Mouse (Mus musculus): Measurements from ENCODE around the gene Gpr179.
"Not testable (repeated sequence)": the region's sequence is repeated elsewhere in the genome, so short reads cannot be mapped to it uniquely, and the experiment has no call there.

Gpr179 gene

DNA sequence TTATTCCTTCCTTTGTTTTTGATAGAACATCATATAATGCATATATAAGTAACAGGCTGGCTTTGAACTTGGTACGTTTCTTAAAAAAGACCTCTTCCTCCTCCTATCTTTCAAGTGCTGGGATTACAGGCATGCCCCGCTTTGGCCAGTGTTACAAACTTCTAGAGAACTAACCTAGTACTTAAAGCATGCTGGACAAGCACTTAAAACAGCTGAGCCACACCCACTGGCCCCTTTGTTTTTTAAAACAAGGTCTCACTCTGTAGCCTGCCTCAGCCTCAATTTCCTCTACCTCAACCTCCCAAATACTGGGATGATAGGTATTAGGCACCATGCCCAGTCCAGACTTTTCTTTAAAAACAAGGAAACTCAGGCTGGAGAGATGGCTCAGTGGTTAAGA, 2.8 kb upstream of the Gpr179 start:
- no peak for DNase-seq

DNA sequence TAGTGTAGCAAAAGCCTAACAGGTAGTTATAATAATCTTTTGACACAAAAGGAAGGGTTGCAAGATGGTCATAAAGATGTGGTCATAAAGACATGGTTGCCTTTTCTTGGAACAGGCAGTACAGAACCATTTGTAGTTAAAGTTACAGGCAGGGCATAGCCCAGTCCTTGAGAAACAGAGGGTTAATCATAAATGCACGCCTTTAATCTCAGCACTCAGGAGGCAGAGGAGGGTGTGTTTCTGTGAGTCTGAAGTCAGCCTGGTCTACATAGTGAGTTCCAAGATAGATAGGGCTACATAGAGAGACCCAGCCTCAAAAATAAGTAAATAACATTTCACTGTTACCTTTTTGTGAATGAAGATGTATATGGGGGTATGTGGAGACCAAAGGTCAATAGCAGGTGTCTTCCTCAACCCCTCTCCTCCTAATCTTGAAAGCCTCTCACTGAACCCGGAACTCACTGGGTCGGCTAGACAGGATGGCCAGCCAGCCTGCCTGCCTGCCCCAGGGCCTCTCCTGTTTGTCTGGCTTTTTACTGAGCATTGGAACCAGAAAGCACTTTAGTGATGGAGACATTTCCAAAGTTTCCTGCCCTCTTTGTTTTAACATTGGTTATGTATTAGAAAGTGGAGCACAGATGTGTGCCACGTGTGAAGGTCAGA, 1.2 kb upstream of the Gpr179 start:
- no peak for DNase-seq

DNA sequence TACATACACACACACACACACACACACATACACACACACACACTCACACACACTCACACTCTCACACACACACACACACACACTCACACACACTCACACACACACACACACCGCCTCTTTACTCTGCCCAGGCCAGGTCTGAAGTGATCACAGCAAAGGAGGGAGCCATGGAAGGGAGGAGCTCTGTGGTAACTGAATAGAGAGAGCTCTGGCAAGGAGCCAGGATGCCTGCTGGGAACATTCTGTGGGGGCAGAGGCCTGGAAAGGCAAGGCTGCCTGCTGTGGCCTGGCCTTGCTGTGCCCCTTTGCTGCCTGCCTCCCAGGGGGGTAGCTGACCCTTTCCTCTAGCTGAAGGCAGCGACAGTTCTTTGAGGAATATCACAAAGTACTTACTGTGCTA, 1.8 kb downstream of the Gpr179 start:
- DNase-seq, result no peak

DNA sequence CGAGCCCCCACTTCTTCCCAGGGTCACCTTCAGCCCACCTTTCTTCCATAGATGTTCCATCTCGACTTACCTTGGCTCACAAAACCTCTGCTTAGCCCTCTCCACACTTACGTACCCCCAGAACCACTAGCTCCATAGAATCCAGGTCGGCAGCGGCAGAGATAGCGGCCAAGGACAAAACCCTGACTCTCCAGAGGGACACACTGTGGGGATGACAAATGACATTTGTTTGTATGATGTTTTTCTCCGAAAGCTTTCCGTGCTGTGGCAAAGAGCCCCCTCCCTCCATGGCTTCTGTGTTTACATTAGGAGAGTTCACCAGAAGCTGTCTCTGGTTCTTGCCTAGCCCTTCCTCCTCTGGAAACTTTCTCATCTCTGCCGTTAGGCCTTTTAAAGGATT, 4.6 kb downstream of the Gpr179 start:
- no peak for DNase-seq

DNA sequence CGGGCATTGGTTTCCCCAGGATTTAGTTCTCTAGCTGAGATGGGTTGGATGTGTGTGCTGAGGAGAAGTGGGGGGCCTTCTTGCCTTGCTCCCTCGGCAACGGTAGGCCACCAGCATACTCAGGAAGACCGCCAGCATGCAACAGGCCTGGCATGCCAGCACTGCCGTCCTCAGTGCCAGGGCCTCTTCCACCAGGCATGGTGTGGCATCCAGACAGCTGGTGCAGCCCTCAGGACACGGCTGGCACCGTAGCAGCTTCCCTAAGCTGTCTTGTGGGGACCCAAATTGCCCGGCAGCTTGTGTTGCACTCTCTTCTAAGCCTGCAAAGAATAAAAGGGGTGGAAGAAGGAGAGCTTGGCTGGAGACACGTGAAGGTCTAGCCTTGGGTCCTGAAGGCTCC, 5.5 kb downstream of the Gpr179 start:
- DNase-seq, result no peak

DNA sequence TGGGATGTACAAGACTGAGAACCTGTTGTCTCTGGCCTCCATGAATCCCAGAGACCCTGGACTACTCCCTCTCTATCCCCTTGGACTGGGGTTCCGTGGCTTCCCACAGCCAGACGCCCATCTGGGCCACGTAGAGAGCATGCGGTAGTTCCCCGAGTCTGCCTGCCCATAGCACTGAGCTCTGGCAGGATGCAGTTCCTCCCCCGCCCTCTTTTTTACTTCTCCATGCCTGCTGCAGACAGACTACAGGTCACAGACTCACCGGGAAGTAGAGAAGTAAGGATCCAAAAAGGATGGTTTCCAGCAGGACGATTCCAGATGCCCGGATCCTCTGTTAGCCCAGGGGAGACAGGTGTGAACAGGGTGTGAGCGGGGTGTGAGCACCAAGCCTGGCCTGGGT, 6.4 kb downstream of the Gpr179 start:
- DNase-seq, result no peak

DNA sequence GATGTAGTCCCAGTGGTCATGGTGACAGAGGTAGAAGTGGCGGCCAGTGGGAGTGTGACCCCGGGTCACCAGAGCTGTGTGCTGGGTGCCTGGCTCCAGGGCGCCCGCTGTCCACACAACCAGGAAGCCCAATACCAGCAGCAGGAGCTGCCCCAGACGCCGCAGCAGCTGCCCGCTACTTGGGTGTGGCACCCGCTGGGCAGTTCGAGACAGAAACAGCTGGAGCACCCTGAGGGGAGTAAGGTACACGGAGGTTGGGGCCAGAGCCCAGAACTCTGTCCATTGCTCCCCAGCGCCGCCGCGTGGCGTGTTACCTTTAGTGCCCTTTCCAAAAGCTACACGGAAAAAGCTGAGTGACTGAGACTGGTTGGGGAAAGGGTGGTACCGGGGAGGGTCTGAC, 8.3 kb downstream of the Gpr179 start:
- peak; percentile 61 to 64 for DNase-seq

DNA sequence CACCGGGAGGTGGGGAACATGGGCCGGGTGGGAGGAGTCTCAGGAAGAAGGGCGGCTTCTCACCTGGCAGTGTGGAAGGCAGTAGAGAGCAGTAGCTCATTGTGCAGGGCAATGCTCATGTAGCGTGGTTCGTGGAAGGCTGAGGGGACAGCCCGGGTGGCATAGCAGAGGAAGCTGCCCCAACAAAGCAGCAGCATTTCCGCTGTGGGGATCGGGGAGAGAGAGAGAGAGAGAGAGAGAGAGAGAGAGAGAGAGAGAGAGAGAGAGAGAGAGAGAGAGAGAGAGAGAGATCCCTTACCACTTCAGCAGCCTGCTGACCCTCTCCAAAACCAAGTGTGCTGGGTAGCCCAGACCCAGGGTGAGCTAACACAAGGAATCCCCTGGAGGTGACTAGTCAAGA, 8.7 kb downstream of the Gpr179 start:
- DNase-seq, result no peak

DNA sequence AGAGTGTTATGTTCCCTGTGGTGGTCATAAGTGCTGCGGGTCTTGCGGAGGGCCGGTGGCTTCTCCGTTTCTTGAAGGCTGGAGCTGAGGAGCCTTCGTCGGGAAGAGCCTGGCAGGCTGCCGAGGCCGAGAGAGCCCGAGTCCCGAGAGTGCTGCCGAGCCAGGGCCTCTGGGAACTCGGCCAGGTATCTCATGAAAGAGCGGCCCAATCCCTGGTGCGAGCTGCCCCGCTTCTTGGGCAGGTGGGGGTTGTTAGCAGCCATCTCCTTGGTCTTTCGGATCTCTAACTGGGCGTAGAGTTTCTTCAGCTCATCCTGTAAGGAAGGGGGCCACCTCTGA, 12.9 kb downstream of the Gpr179 start:
- no peak for DNase-seq

DNA sequence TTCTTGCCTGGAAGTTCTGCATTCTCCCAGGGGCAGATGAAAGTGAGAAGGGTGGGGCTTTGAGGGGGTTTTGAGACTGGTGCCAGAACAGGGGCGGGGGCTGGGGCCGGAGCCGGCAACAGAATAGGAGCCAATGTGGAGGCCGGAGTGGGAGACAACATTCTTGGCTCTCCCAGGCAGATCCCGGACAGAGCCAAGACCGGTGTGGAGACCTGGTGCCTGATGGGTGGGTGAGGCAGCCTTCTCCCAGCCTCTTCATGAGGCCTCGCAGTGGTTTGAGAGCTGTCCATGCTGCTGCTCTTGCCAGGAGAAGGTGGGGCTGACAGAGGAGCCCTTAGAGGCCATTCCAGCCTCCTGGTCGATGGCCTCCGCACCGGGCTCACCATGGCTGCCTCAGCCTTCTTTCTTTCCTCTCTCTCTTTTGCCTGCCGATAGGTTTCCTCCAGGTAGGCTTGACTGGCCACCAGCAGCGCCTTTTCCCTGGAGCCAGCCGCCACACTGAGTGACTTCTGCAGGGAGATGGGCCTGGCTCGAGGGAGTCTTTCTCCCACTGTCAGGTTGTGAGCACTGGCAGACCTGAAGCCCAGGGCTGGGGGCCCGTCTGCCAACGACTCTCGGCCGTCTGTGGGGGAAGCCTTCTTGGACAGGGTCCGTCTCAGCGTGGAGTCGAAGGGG, 13.4 kb downstream of the Gpr179 start:
- DNase-seq, result no peak

DNA sequence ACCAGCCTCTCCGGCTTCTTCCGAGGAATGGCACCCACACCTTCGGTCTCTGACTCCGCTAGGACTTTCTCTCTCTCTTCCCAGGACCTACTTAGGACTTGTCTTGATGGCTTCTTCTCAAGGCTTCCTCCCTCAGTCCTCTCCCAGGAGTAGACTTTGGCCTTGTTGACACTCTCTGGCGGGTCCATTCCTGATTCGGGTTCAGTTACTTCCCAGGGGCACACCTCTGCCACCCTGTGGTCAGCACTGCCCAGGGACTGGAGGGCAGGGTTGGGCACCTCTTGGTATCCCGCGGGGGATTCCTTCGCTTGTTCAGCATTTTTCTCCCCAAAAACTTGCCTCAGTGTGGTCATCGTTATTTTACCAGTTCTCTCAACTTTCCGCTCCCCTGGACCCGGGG, 14.5 kb downstream of the Gpr179 start:
- DNase-seq, result no peak

DNA sequence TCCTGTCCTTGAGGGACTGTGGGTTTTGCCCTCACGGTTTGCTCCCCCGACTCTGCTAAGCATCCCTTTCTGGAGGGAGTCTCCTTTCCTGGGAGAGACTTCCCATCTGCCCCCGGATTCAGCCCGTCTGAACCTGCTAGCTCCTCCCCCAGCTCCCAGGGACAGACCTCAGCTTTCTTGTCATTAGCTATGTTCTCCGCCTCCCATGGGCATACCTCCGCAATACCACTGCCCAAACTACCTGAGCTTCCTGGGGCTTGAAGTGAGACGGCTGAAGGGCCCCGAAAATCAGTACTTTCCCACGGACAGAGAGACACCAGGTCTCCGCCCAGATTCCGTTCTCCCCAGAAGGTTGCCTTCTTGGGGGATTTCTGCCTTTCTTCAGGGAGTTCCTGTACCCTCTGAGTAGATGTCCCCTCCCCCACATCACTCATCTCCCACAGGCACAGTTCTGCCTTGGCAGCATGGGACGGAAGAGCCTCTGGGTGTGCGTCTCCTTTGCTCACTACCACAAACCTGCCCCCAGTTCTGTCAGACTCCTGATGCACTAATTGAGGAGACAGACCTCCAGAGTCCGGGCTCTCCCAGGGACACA, 15.0 kb downstream of the Gpr179 start:
- no peak for DNase-seq

DNA sequence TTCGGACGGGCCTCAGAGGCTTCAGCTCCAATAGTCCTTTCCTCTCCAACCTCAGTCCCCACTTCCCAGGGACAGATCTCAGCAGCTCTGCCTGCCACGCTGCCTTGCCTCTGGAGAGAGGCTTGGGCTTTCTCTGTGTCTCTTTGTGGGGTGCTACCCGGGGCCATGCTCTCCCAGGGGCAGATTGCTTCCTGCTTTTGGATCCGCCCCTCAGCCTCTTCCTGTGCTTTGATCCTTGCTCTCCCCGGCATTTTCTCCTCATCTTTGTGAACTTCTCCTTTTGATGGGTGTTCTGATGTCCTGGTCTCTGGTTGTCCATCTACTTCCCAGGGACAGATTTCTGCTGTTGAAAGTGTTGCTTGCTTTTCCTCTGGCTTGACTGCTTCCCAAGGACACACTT, 15.6 kb downstream of the Gpr179 start:
- no peak for DNase-seq

DNA sequence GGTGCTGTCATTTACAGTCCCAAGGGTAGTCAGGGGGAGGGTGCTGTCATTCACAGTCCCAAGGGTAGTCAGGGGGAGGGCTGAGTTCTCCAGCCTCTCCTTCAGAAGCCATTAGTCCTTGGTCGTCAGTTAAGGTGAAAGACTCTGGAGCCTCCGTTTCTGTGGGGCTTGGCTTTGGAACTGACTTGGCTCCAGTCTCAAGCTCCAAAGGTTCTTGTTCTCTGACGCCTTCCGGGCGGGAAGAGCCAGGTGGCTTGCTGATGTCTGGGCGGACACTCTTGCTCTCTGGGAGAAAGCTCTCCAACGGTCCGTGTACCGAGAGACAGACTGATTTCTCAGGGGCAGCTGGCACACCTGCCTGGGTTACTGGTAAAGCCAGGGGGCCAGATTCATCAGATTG, 17.5 kb downstream of the Gpr179 start:
- DNase-seq, result no peak

DNA sequence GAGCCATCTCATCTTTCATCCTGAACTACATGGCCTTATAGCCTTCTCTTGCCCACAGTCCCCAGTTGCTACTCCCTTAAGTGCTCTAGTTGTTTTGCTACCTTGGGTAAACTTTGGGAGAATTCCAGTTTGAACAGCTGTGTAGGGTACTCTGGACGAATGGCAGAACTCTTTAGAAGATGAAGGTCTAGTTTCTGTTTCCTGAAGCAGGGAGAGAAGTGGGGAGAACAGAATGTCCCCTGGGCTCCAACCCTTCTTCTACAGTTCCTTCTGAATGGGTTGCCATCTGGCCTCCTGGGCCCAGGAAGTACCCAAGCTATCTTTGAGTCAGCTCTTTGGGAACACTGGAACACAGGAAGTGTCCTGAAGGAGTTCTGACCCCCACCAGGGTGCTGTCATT, 18.0 kb downstream of the Gpr179 start:
- no peak for DNase-seq

DNA sequence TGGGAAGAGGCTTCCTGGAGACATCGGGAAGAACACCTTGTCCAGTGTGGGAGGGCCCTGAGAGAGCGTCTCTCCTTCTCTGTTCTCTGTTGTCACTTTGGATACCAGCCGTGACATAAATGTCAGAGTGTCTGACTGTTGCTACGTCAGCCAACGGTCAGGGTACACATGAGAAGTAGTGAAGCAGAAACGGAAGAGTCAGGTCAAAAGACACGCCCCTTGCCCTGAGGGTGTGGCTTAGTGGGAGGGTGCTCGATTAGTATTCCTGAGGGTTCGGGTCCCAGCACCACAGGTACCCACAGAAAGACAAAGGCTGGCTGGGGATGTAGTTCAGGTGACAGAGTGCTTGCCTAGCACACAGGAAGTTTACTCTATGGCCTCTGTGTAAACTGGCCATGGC, 18.8 kb downstream of the Gpr179 start:
- peak; percentile 45 to 50 for DNase-seq

DNA sequence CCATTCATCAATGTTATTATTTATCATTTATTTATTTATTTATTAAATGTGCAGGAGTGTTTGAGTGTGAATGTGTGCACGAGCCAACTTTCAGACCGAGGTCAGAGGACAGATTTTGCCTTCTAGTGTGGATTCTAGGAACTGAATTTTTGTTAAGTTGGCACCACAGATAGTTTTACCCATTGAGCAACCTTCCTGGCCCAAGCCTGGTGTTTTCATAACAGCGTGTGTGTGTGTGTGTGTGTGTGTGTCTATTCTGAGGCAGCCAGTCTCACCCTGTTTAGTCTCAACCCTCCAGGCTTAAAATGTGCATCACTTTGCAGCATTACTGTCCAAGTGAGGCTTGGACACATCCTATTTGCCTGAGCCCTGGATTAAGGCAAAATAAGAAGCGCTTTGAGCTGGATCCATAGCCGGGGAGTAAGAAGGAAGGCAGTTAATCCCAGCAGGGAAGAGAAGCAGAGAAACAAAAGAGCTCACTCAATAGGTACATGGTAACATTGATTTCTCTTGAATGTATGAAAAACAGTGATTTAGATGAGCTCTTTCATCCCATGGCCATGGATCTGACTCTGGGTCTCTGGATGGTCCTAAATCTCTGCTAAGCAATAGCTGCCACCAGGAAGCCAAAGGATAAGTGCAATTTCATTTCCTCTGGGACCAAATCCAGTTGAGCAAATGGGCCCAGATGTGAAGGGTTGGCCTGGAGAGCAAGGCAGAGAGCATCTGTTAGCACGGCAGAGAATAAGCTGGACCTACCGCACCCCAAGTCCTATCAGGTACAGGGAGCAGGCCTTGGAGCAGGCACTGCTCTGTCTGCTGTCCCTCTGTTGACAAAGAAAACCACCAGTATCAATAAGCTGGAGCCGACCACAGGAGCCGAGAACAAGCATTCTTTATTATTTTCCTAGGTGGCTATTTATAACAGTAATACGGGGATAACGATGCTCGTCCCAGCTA, 20.4 kb downstream of the Gpr179 start:
- no peak for DNase-seq

DNA sequence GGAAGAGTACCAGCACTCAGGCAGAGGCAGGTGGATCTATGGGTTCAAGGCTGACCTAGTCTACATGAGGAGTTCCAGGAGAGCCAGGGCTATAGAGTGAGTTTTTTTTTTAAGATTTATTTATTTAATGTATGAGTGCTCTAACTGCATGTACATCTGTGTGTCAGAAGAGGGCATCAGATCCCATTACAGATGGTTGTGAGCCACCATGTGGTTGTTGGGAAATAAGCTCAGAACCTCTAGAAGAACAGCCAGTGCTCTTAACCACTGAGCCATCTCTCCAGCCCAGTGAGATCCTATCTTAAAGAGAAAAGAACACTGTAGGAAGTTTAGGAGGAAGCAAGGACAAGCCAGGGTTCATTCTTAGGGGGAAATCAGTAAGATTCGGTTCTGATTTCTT, 21.6 kb downstream of the Gpr179 start:
- no peak for DNase-seq

DNA sequence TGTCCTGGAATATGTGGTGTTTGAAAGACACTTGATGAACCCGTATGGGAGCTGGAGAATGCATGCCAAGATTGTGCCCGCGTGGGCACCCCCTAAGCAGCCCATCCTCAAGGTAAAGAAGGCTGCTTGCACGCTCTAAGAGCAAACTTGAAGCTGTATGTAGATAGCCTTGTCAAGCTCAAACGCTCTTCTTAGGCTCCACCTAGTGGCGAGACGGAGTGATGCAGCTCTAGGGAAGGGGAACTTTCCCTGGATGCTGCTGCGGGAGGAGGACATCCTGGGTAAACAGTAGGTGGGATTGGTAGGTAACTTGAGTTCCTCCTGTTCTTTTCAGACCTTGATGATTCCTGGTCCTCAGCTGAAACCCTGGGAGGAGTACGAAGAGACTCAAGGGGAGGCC, 23.7 kb downstream of the Gpr179 start:
- peak; percentile 59 to 63 for DNase-seq

DNA sequence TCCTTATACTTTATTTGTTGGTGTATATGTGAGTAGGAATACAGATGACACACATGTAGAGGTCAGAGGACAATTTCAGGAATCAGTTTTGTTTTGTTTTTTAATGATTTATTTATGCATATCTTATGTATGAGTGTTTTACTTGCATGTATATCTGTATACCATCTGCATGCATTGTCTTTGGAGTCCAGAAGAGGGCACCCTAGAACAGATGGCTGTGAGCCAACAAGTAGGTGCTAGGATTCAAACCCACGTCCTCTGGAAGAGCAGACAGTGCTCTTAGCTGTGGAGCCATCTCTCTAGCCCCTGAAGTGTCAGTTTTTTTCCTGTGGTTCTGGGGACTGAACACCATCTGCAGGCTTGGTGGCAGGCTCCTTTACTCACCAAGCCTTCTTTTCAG, 26.7 kb downstream of the Gpr179 start:
- peak in 1 of 2 experiments; percentile 25 for DNase-seq

DNA sequence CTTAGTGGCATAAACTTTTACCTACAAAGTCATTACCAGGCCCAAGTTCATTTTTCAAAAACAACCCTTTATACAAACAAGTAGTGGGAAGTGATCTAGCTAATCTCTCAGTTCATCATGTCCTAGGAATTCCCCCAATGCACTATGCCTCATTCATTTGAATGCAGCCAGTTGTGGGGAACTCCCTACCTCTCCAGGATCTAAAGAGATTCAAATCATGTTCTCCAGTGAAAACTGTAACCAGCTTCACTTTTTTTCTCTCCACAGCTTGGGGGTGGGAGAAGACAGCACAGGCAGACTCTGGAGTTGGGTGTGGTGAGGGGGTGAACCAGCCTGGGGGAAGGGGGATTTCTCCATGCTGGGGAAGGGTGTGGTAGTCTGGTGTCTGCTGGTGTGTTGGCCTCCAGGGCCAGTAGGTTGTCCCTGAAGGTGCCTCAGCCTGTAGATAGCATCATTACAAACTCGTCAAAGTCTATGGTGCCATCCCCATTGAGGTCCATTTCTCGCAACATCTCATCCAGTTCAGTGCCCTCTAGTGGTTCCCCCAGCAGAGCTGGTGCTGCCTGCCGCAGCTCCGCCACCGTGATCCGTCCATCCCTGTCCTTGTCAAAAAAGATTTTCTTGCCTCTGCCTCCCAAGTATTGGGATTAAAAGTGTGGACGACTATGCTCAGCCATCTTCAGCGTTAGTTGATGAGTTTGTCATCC, 29.8 kb downstream of the Gpr179 start:
- DNase-seq, result not testable (repeated sequence)

DNA sequence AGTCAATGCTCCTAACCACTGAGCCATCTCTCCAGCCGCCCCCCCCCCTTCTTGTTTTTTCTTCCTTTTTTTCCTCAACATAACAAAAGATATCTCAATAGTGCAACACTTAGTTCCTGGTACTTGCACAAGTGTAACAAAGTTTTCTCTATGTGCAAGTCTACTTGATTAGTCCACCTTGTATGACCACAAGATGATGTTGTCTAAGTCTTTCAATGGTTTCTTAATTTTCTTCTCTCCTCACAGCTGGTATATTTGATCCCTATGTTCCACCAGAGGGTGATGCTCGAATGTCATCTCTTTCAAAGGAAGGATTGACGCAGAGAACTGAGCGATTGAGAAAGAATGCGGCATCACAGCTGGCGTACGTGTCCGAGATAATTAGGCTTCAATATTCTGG, 30.7 kb downstream of the Gpr179 start:
- DNase-seq, result no peak

All from B cell, adult 2 months (primary cell).